Mouse (Mus musculus): Measurements from ENCODE around the gene Igf1r. TPM values are rescaled to one million over a fixed set of nuclear protein-coding genes. Genes with fewer than 3 reads are reported as not detected.

Gene Igf1r
- polyA plus RNA-seq, 1 experiment from 2014 or later: 16.1 TPM

GRCm38 (mm10) chr7:68225427-68226054, 272.9 kb downstream of the Igf1r start:
- Histone ChIP-seq H3K4me1 (no peaks in the 10 kb centered on the region), H3K4me2 (no peak overlapping the region), H3K4me3 (replicated peaks) (no peak overlapping the region), H3K9me3 (no peaks in the 10 kb centered on the region), H3K27me3 (replicated peaks) (no peaks in the 10 kb centered on the region), H3K9ac (no peak overlapping the region), H3K36me3 (peaks cover 22% of the 10 kb centered on the region), H3K27ac (no peak overlapping the region)
- ATAC-seq (ENCODE audit: insufficient read depth, low FRiP score, low read depth): no peak
- WGBS: 86% methylated on average over 9 of the region's 9 CpGs

- Histone ChIP-seq H3K4me2 (no peak overlapping the region), H3K4me1 (no peaks in the 10 kb centered on the region), H3K36me3 (peaks cover 27% of the 10 kb centered on the region), H3K9me3 (no peaks in the 10 kb centered on the region), H3K9ac (no peak overlapping the region), H3K4me3 (replicated peaks) (no peak overlapping the region), H3K27ac (no peak overlapping the region), H3K27me3 (replicated peaks) (no peaks in the 10 kb centered on the region)
- no peak for ATAC-seq (ENCODE audit: insufficient read depth, low FRiP score, low read depth)
- 81% methylated on average over 11 of the region's 11 CpGs for WGBS
These were observed 274.4 kb downstream of the Igf1r start for GRCm38 (mm10) chr7:68227021-68227420.

GRCm38 (mm10) chr7:68227621-68228020, 275.0 kb downstream of the Igf1r start:
- ATAC-seq (ENCODE audit: insufficient read depth, low FRiP score, low read depth): no peak
- Histone ChIP-seq H3K4me2 (no peak overlapping the region), H3K9me3 (no peaks in the 10 kb centered on the region), H3K27me3 (replicated peaks) (no peaks in the 10 kb centered on the region), H3K4me3 (replicated peaks) (no peak overlapping the region), H3K9ac (no peak overlapping the region), H3K4me1 (no peaks in the 10 kb centered on the region), H3K36me3 (peaks cover 27% of the 10 kb centered on the region), H3K27ac (no peak overlapping the region)
- WGBS: 77% methylated on average over 4 of the region's 4 CpGs

- H3K4me3 ChIP-seq (replicated peaks): no peak overlapping the region
- peaks cover 27% of the 10 kb centered on the region for H3K36me3 ChIP-seq
- WGBS: 52% methylated on average over 6 of the region's 6 CpGs
- H3K27me3 ChIP-seq (replicated peaks): no peaks in the 10 kb centered on the region
- no peaks in the 10 kb centered on the region for H3K9me3 ChIP-seq
- H3K27ac ChIP-seq: no peak overlapping the region
- no peaks in the 10 kb centered on the region for H3K4me1 ChIP-seq
- H3K4me2 ChIP-seq: no peak overlapping the region
- no peak for ATAC-seq (ENCODE audit: insufficient read depth, low FRiP score, low read depth)
- no peak overlapping the region for H3K9ac ChIP-seq
These were observed 275.9 kb downstream of the Igf1r start for GRCm38 (mm10) chr7:68228491-68228890.

- Histone ChIP-seq H3K27me3 (replicated peaks) (no peaks in the 10 kb centered on the region), H3K4me1 (0 out of 2 replicates have a peak, but pooled peaks cover 7% of the 10 kb centered on the region), H3K4me2 (no peak overlapping the region), H3K4me3 (replicated peaks) (no peak overlapping the region), H3K27ac (no peak overlapping the region), H3K36me3 (peaks cover 15% of the 10 kb centered on the region), H3K9me3 (no peaks in the 10 kb centered on the region), H3K9ac (no peak overlapping the region)
- 91% methylated on average over 9 of the region's 9 CpGs for WGBS
- no peak for ATAC-seq (ENCODE audit: insufficient read depth, low FRiP score, low read depth)
These were observed 278.2 kb downstream of the Igf1r start for GRCm38 (mm10) chr7:68230831-68231230.

GRCm38 (mm10) chr7:68232521-68232920, 279.9 kb downstream of the Igf1r start:
- Histone ChIP-seq H3K9ac (no peak overlapping the region), H3K36me3 (peaks cover 9% of the 10 kb centered on the region; the same call in 1 of the 2 replicates), H3K4me1 (0 out of 2 replicates have a peak, but pooled peaks cover 7% of the 10 kb centered on the region), H3K4me3 (replicated peaks) (no peak overlapping the region), H3K27ac (no peak overlapping the region), H3K27me3 (replicated peaks) (no peaks in the 10 kb centered on the region), H3K4me2 (no peak overlapping the region), H3K9me3 (no peaks in the 10 kb centered on the region)
- 92% methylated on average over 5 of the region's 5 CpGs for WGBS
- no peak for ATAC-seq (ENCODE audit: insufficient read depth, low FRiP score, low read depth)

GRCm38 (mm10) chr7:68233619-68234223, 281.1 kb downstream of the Igf1r start:
- no peaks in the 10 kb centered on the region for H3K27me3 ChIP-seq (replicated peaks)

GRCm38 (mm10) chr7:68236817-68237216, 284.2 kb downstream of the Igf1r start:
- Histone ChIP-seq H3K27me3 (replicated peaks) (no peaks in the 10 kb centered on the region), H3K27ac (no peak overlapping the region), H3K9me3 (no peaks in the 10 kb centered on the region), H3K9ac (no peak overlapping the region), H3K4me3 (replicated peaks) (no peak overlapping the region), H3K4me2 (no peak overlapping the region), H3K36me3 (no peaks in the 10 kb centered on the region), H3K4me1 (0 out of 2 replicates have a peak, but pooled peaks cover 7% of the 10 kb centered on the region)
- 80% methylated on average over 8 of the region's 8 CpGs for WGBS
- ATAC-seq (ENCODE audit: insufficient read depth, low FRiP score, low read depth): no peak

More at GRCm38 (mm10) chr7:68233619-68234223, 281.1 kb downstream of the Igf1r start:
- Histone ChIP-seq H3K4me2 (no peak overlapping the region), H3K4me1 (0 out of 2 replicates have a peak, but pooled peaks cover 7% of the 10 kb centered on the region), H3K36me3 (peaks cover 5% of the 10 kb centered on the region; the same call in 1 of the 2 replicates), H3K9ac (no peak overlapping the region), H3K9me3 (no peaks in the 10 kb centered on the region), H3K4me3 (replicated peaks) (no peak overlapping the region), H3K27ac (no peak overlapping the region; the same call in 1 of the 2 replicates)
- ATAC-seq (ENCODE audit: insufficient read depth, low FRiP score, low read depth): no peak
- WGBS: 23% methylated on average over 13 of the region's 13 CpGs

GRCm38 (mm10) chr7:68239220-68239827, 286.7 kb downstream of the Igf1r start:
- H3K4me1 ChIP-seq: 0 out of 2 replicates have a peak, but pooled peaks cover under 1% of the 10 kb centered on the region
- WGBS: 59% methylated on average over 11 of the region's 11 CpGs
- H3K4me2 ChIP-seq: no peak overlapping the region
- no peak overlapping the region for H3K27ac ChIP-seq
- no peaks in the 10 kb centered on the region for H3K36me3 ChIP-seq
- H3K9ac ChIP-seq: no peak overlapping the region
- H3K9me3 ChIP-seq: no peaks in the 10 kb centered on the region
- no peaks in the 10 kb centered on the region for H3K27me3 ChIP-seq (replicated peaks)
- no peak for ATAC-seq (ENCODE audit: insufficient read depth, low FRiP score, low read depth)
- no peak overlapping the region for H3K4me3 ChIP-seq (replicated peaks)

- H3K36me3 ChIP-seq: no peaks in the 10 kb centered on the region
- no peak overlapping the region for H3K9ac ChIP-seq
- H3K4me1 ChIP-seq: no peaks in the 10 kb centered on the region
- H3K27me3 ChIP-seq (replicated peaks): no peaks in the 10 kb centered on the region
- H3K4me3 ChIP-seq (replicated peaks): no peak overlapping the region
- WGBS: 79% methylated on average over 9 of the region's 9 CpGs
- no peak for ATAC-seq (ENCODE audit: insufficient read depth, low FRiP score, low read depth)
- no peaks in the 10 kb centered on the region for H3K9me3 ChIP-seq
- H3K4me2 ChIP-seq: no peak overlapping the region
- no peak overlapping the region for H3K27ac ChIP-seq
These were observed 288.6 kb downstream of the Igf1r start for GRCm38 (mm10) chr7:68241205-68241604.

GRCm38 (mm10) chr7:68245681-68246080, 293.1 kb downstream of the Igf1r start:
- Histone ChIP-seq H3K9me3 (no peaks in the 10 kb centered on the region), H3K4me3 (replicated peaks) (no peak overlapping the region), H3K27ac (no peak overlapping the region), H3K4me1 (no peaks in the 10 kb centered on the region), H3K27me3 (replicated peaks) (no peaks in the 10 kb centered on the region), H3K4me2 (no peak overlapping the region), H3K36me3 (no peaks in the 10 kb centered on the region), H3K9ac (no peak overlapping the region)
- ATAC-seq (ENCODE audit: insufficient read depth, low FRiP score, low read depth): no peak
- 45% methylated on average over 4 of the region's 4 CpGs for WGBS

GRCm38 (mm10) chr7:68246249-68246648, 293.6 kb downstream of the Igf1r start:
- Histone ChIP-seq H3K9ac (no peak overlapping the region), H3K27ac (no peak overlapping the region), H3K4me3 (replicated peaks) (no peak overlapping the region), H3K4me1 (no peaks in the 10 kb centered on the region), H3K36me3 (no peaks in the 10 kb centered on the region), H3K9me3 (no peaks in the 10 kb centered on the region), H3K4me2 (no peak overlapping the region), H3K27me3 (replicated peaks) (no peaks in the 10 kb centered on the region)
- WGBS: 77% methylated on average over 8 of the region's 8 CpGs
- ATAC-seq (ENCODE audit: insufficient read depth, low FRiP score, low read depth): no peak

All from stomach, embryonic 15.5 days (tissue).